Mouse (Mus musculus) neural tube, embryonic 11.5 days (tissue): ENCODE data around the gene Chchd6. TPM values are rescaled to one million over a fixed set of nuclear protein-coding genes. Genes with fewer than 3 reads are reported as not detected.

Experiments used
- ATAC-seq: fragments of 200-750 bp; cut with Nextera tagmentation; 2 replicates; pipeline ENCODE4 v1.8.0; 2017; ENCODE audit warnings: moderate number of reproducible peaks, mild to moderate bottlenecking, moderate TSS enrichment, moderate library complexity; ENCODE audit not compliant: insufficient read depth, low FRiP score, low TSS enrichment
- DNase-seq: peaks from one replicate; pipeline ENCODE4 v3.0.0-alpha.2; 2015; ENCODE audit warnings: low spot score
- H3K27ac ChIP-seq: fragments of 300-500 bp; sonication (generic); 2 replicates; pipeline ENCODE4 v1.5.1; 2014; ENCODE audit warnings: low read depth, mild to moderate bottlenecking, low read length
- H3K27me3 ChIP-seq: fragments of 300-500 bp; sonication (generic); 2 replicates; pipeline ENCODE4 v1.6.1; 2014; ENCODE audit warnings: mild to moderate bottlenecking, low read length, mixed read lengths; ENCODE audit not compliant: control insufficient read depth, insufficient read depth
- H3K36me3 ChIP-seq: fragments of 300-500 bp; sonication (generic); 2 replicates; pipeline ENCODE4 v1.6.1; 2014; ENCODE audit warnings: mild to moderate bottlenecking, low read length, moderate library complexity, mixed read lengths; ENCODE audit not compliant: control insufficient read depth, insufficient read depth
- H3K4me1 ChIP-seq: fragments of 300-500 bp; sonication (generic); 2 replicates; pipeline ENCODE4 v1.6.1; 2014; ENCODE audit warnings: low read length, mixed read lengths; ENCODE audit not compliant: control insufficient read depth, insufficient read depth
- H3K4me2 ChIP-seq: fragments of 300-500 bp; sonication (generic); 2 replicates; pipeline ENCODE4 v1.6.1; 2014; ENCODE audit warnings: low read depth, mild to moderate bottlenecking, moderate library complexity
- H3K4me3 ChIP-seq: fragments of 300-500 bp; sonication (generic); 2 replicates; pipeline ENCODE4 v1.5.1; 2014; ENCODE audit warnings: low read depth, low read length
- H3K9ac ChIP-seq: fragments of 300-500 bp; sonication (generic); 2 replicates; pipeline ENCODE4 v1.6.1; 2014; ENCODE audit warnings: mild to moderate bottlenecking, low read length
- H3K9me3 ChIP-seq: fragments of 300-500 bp; sonication (generic); 2 replicates; pipeline ENCODE4 v1.6.1; 2016; ENCODE audit warnings: low read length; ENCODE audit not compliant: control insufficient read depth
- WGBS: fragments of 180-500 bp; shearing (Covaris S2); extraction: QIAGEN DNeasy Blood & Tissue Kit; methylation state at CpG from one replicate; pipeline ENCODE4 v1.1.7; 2014; 5-methylcytosine and 5-hydroxymethylcytosine counted together
- polyA plus RNA-seq: library from polyadenylated mRNA; unstranded; fragments of >200 nt; fragmentation: Nextera tagmentation; extraction: Ambion mirVana; gene quantifications from 2 replicates; pipeline ENCODE4 v1.2.1, GENCODE M21; 2014

Chchd6 gene
- polyA plus RNA-seq, 1 experiment from 2014 or later: 84.4 TPM

DNA sequence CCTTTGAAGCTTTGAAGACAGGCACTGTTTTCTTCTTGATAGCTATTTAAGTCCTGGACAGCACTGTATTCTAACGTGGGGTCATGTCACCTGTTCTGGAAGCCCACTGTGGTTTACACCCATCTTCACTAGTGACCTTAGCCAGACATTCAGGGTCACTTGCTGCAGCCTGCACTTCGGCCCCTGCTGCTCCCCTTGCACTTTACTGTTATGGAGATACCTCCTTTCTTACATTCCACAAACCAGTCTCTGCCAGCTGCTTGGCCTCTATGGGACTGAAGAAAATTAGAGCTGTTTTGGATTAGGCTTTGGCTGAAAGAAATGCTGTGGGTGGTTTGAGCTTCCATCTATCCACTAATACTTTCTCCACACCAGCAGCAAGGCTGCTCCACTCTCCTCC is 86.7 kb downstream of the Chchd6 start:
- no peak overlapping the region for H3K9ac ChIP-seq
- WGBS: 64% methylated on average over 2 of the region's 2 CpGs
- H3K4me3 ChIP-seq: no peak overlapping the region
- no peaks in the 10 kb centered on the region for H3K9me3 ChIP-seq
- DNase-seq: no peak
- H3K27ac ChIP-seq: no peak overlapping the region
- no peaks in the 10 kb centered on the region for H3K36me3 ChIP-seq
- H3K27me3 ChIP-seq: no peaks in the 10 kb centered on the region
- no peaks in the 10 kb centered on the region for H3K4me1 ChIP-seq
- no peak for ATAC-seq
- no peak overlapping the region for H3K4me2 ChIP-seq

GRCm38 (mm10) chr6:89508263-89508662 is 87.2 kb downstream of the Chchd6 start:
- no peaks in the 10 kb centered on the region for H3K9me3 ChIP-seq
- ATAC-seq (no peak), DNase-seq (no peak)
- H3K4me2 ChIP-seq: no peak overlapping the region
- H3K36me3 ChIP-seq: no peaks in the 10 kb centered on the region
- H3K4me1 ChIP-seq: no peaks in the 10 kb centered on the region
- no peak overlapping the region for H3K9ac ChIP-seq
- no peak overlapping the region for H3K4me3 ChIP-seq
- H3K27me3 ChIP-seq: no peaks in the 10 kb centered on the region
- H3K27ac ChIP-seq: no peak overlapping the region

DNA sequence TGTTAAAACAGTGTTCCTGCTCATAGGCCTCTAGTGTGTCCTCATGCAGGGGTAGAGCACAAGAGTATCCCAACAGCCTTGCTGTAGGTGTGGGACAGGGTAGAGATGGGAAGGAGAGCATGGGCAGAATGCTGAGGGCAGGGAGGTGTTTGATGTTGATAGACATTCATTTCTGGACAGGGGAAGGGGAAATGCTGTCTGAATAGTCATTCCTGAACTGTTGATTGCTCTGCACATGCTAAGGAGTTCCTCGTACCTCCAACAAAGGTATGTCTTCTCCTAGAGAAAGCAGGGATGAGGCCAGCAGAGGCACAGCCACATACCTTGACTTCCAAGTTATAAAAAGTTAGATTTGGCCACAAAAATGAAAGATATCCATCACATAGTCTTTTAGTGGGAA is 95.5 kb downstream of the Chchd6 start:
- Histone ChIP-seq H3K27ac (no peak overlapping the region), H3K4me3 (no peak overlapping the region), H3K4me2 (no peak overlapping the region), H3K9ac (no peak overlapping the region), H3K27me3 (no peaks in the 10 kb centered on the region), H3K9me3 (no peaks in the 10 kb centered on the region), H3K36me3 (no peaks in the 10 kb centered on the region), H3K4me1 (no peaks in the 10 kb centered on the region)
- ATAC-seq: no peak
- 95% methylated on average over 1 of the region's 1 CpGs for WGBS
- no peak for DNase-seq

- H3K27me3 ChIP-seq: no peaks in the 10 kb centered on the region
- no peak for ATAC-seq
Measured at GRCm38 (mm10) chr6:89498764-89499516, 96.5 kb downstream of the Chchd6 start.

GRCm38 (mm10) chr6:89496916-89497315 is 98.5 kb downstream of the Chchd6 start:
- ATAC-seq: no peak
- H3K4me2 ChIP-seq: no peak overlapping the region

More at GRCm38 (mm10) chr6:89498764-89499516, 96.5 kb downstream of the Chchd6 start:
- Histone ChIP-seq H3K4me2 (no peak overlapping the region), H3K36me3 (no peaks in the 10 kb centered on the region), H3K27ac (no peak overlapping the region), H3K4me1 (no peaks in the 10 kb centered on the region), H3K9ac (no peak overlapping the region), H3K9me3 (no peaks in the 10 kb centered on the region), H3K4me3 (no peak overlapping the region)
- 55% methylated on average over 6 of the region's 6 CpGs for WGBS
- no peak for DNase-seq

GRCm38 (mm10) chr6:89492368-89492767 is 103.1 kb downstream of the Chchd6 start:
- Histone ChIP-seq H3K4me3 (no peak overlapping the region), H3K4me1 (no peaks in the 10 kb centered on the region), H3K36me3 (no peaks in the 10 kb centered on the region), H3K27ac (no peak overlapping the region), H3K9me3 (no peaks in the 10 kb centered on the region), H3K27me3 (no peaks in the 10 kb centered on the region), H3K4me2 (no peak overlapping the region), H3K9ac (no peak overlapping the region)
- ATAC-seq (no peak), DNase-seq (no peak)
- WGBS: 80% methylated on average over 4 of the region's 4 CpGs

More at GRCm38 (mm10) chr6:89496916-89497315, 98.5 kb downstream of the Chchd6 start:
- Histone ChIP-seq H3K9ac (no peak overlapping the region), H3K9me3 (no peaks in the 10 kb centered on the region), H3K4me3 (no peak overlapping the region), H3K4me1 (no peaks in the 10 kb centered on the region), H3K27ac (no peak overlapping the region), H3K36me3 (no peaks in the 10 kb centered on the region), H3K27me3 (no peaks in the 10 kb centered on the region)
- 93% methylated on average over 1 of the region's 1 CpGs for WGBS
- DNase-seq: no peak

DNA sequence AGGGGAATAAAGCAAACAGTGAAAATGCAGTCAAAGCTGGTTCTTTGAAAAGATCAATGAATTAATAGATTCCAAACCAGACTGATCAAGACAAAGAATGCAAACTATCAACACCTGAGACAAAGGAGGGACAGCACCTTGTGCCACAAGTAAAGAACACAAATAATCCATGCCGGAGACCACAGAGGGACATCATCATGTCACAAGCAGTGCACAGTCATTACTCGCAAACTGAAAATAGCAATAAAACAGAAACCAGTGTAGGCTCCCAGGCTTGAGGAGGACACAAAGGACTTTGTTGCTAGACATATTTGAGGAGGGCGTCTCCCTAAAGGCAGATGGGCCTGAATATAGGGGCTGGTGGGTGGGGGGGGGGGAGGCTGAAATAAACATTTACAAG is 105.1 kb downstream of the Chchd6 start:
- H3K9me3 ChIP-seq: no peaks in the 10 kb centered on the region
- no peaks in the 10 kb centered on the region for H3K27me3 ChIP-seq
- no peaks in the 10 kb centered on the region for H3K4me1 ChIP-seq
- H3K4me2 ChIP-seq: no peak overlapping the region
- no peak overlapping the region for H3K9ac ChIP-seq
- ATAC-seq (no peak), DNase-seq (no peak)
- 65% methylated on average over 3 of the region's 3 CpGs for WGBS
- H3K4me3 ChIP-seq: no peak overlapping the region
- H3K36me3 ChIP-seq: no peaks in the 10 kb centered on the region
- H3K27ac ChIP-seq: no peak overlapping the region

DNA sequence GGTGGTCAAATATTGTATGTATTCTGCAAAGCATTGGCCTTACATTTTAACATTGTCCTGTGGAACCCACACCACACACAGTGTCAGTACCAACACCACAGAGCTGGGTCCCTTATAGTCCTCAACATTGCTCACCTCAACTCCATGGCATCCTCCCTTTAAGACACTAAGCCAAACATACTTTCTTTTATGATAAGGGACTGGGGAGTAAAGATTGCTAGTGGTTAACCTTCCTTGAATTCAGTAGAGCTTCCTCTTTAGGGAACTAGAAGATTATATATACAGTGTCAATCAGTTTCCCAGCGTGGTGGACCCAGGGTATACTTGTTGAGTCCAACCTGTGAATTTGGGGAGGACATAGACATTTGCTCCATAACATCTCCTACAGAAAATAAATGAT is 105.9 kb downstream of the Chchd6 start:
- Histone ChIP-seq H3K4me2 (no peak overlapping the region), H3K9ac (no peak overlapping the region), H3K4me3 (no peak overlapping the region), H3K9me3 (no peaks in the 10 kb centered on the region), H3K27ac (no peak overlapping the region), H3K36me3 (no peaks in the 10 kb centered on the region), H3K4me1 (no peaks in the 10 kb centered on the region), H3K27me3 (no peaks in the 10 kb centered on the region)
- DNase-seq (no peak), ATAC-seq (no peak)
- WGBS: 96% methylated on average over 1 of the region's 1 CpGs

GRCm38 (mm10) chr6:89486055-89486454 is 109.4 kb downstream of the Chchd6 start:
- Histone ChIP-seq H3K36me3 (no peaks in the 10 kb centered on the region), H3K9me3 (no peaks in the 10 kb centered on the region), H3K4me2 (no peak overlapping the region), H3K4me3 (no peak overlapping the region), H3K4me1 (no peaks in the 10 kb centered on the region), H3K27me3 (no peaks in the 10 kb centered on the region), H3K9ac (no peak overlapping the region), H3K27ac (no peak overlapping the region)
- ATAC-seq (no peak), DNase-seq (no peak)
- 68% methylated on average over 4 of the region's 4 CpGs for WGBS
